Mouse (Mus musculus): ENCODE measurements around the gene Osbpl11.

The Osbpl11 gene

DNA sequence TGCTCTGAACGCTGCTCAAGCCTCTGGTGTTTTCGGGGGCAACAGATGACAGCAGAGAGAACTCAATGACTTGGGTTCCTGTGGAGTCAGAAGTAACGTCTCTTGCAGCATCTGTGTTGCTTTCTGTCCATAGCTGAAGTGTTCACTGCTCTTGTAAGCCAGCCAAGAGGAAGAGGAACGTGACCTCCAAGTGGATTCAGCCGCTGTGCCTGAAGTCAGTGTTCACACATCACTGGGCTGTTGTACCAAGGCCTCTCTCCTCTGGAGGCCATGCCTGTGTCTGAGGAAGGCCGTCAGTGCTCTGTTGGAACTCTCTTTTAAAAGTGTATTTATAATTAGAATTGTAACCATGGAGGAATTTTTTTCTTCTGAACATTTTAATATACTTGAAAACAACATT lies 57.2 kb downstream of the Osbpl11 start:
- DNase-seq (ENCODE audit: low spot score in 2 of 2), result no peak

DNA sequence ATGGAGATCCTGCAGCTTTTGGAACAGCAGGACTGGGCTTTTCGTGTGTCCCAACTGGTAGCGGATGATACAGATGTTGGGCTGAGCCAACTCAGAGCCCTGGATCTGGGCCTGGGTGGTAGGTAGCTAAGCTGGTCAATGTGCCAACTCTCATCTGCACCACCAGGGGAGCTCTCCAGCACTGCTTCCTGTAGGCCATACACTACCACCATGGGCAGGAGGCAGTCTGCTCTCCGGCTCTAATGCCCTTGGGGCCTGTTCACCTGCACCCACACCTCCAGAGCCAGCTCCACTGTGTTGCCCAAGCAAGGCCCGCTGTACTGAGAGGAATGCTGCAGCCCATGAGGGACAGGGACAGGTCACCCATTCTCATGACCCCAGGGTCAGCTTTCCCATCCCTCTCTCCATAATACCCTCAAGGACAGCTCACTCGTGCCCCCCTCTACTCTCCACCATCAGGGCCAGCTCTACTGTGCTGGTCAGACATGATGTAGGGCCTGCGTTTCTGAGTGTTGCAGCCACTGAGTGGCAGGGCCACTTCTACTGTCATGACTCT lies 59.3 kb downstream of the Osbpl11 start:
- DNase-seq (ENCODE audit: low spot score in 2 of 2), result no peak

DNA sequence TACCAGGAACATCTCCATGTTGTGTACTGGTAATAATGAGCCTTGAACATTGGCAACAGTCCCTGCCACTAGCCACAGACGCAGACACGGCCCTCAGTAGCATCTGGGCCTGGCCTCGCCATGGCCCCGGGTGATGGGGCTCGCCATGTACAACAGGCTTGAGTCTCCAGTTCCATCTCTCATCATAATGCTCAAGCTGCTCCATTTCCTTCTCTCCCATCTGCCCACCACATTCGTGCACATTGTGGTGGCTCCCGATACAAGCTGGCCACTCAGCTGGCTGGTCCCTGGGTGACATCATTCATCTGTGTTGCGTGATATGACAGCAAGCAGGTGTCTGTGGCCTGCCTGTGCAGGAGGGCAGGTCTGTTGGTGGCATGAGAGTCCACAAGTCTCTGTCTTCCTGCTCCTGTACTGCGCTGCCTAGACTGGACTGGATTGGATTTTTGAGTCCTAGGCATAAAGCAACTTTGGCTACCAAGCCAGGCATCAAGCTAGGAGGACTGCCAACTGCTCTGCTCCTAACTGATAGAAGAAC lies 60.1 kb downstream of the Osbpl11 start:
- no peak for DNase-seq (ENCODE audit: low spot score in 2 of 2)

DNA sequence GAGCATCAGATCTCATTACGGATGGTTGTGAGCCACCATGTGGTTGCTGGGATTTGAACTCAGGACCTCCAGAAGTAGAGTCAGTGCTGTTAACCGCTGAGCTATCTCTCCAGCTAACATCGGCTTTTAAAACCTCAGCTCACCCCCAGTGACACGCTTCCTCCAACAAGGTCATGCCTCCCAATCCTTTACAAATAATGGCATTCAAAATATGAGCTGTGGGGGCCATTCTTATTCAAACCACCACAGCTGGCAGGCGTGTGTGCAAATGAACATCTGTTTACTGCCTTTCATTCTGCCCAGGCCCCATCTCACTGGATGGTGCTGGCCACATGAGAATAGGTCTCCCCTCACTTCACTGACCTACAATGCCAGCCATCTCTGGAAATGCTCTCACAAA lies 61.7 kb downstream of the Osbpl11 start:
- no peak for DNase-seq (ENCODE audit: low spot score in 2 of 2)

DNA sequence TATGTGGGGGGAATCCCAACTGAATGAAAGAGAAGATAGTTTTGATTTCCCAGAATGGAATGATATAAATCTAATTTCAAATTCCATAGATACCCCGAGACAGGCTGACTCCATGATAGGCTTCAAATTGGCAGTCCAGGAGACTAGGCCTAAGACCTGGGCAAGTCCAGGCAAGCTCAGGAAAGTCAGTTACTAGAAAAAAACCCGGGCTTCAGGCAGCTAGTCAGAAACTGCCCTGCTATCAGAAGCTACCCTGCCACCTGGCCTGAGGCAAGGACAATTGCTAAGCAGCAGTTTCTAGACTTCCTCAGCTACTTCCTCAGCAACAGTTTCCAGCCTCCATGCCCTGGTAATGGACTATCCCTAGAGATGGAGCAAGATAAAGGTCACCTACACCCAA lies 62.1 kb downstream of the Osbpl11 start:
- DNase-seq (ENCODE audit: low spot score in 2 of 2), result no peak

DNA sequence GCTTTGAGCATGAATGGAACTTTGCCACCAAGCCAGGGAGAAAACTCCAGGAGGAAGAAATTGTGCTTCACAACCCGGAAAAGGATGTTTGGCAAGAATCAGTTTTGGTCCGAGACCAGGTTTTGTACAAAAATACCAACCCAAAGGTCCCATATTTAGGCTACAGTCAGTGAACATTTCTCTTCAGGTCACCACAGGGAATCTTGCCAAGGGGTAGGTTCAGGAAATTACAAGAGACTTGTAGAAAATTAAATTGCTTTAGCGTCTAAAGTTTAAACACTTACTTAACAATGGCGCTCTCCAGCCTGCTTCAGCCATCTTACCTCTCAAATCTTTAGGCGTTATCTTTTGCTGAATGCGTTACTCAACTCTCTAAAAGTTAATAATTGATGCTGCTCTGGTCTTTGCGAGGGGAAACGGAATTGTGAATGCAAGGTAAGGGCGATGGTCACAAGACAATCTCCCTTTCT lies 65.8 kb downstream of the Osbpl11 start:
- DNase-seq (ENCODE audit: low spot score in 2 of 2), result no peak

DNA sequence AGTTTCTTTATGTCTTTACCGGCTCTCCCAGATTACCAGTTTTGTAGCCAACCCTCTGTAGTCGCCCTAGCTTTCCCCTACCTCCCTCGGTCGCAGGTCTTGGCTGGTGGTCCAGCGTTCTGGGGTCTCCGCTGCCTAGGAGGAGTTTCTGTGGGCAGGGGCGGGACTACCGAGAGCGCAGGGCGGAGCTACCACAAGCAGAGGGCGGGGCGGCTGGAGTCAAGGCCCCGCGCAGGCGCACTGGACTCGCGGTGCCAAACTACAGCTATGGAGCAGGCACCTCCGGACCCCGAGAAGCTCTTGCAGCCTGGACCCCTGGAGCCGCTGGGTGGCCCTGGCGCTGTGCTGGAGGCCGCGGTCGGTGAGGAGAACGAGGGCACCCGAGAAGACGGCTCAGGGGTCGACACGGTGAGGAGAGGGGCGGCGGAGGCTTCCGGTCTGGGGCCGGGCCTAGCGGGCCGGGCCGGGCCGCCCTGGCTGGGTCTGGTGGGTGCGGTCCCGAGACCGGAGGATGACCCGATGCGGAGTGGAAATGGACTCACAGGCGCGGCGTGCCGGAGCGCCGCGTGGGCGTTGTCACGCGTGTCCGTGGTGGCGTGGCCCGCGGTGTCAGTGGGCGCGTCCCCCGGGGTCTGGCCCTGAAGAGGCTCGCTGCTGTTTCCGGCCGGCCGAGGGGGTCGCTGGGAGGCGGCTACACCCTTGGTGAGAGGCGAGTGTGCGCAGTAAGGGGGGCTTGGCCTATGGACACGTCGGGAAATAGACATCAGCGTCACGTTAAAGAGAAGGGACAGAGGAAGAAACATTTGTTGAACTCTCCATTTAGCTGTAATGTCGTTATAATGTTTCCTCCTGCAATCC lies 66.6 kb downstream of the Osbpl11 start, which contains the start of gene Snx4:
TSS of gene Snx4 (plus strand) at position 249 of the 858 bp plus-strand sequence.
- peak; percentile 87 to 97 for DNase-seq (ENCODE audit: low spot score in 2 of 2)

DNA sequence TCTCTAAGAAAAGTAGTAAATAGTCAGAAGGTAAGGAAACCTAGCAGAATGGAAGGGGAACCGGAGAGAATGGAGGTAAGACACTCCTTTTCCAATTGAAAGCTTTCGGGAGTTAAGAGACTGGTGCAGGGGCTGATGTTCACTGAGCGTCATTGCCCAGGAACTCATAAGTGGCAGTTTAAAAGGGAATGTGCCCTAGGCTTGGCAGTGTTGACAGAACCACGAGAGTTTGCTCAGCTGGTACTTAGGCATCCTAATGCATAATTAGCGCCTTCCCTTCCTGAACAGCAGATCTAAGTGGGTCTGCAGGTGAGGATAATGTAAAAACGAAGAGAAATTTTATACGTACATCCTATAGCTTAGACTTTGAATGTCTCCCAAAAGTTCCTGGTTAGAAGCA lies 70.7 kb downstream of the Osbpl11 start:
- no peak for DNase-seq (ENCODE audit: low spot score in 2 of 2)

DNA sequence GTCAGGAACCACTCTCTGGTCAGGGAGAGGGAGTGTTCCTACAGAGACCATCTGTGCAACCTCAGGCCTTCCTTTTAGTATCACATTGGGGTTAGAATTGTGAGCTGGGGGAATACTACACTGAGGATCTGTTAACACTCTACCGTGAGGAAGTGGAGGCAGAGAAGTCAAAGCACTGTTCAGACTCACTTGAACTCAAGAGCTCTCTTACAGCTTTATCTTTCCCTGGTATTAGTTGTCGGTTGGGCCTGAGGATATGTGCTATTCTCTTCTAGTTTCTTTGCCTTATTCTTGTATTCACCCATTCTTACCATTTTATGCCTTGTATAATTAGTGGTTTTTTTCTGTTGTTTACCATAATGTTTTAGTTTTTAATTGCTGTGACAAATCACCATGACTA lies 73.7 kb downstream of the Osbpl11 start:
- DNase-seq (ENCODE audit: low spot score in 2 of 2), result no peak

DNA sequence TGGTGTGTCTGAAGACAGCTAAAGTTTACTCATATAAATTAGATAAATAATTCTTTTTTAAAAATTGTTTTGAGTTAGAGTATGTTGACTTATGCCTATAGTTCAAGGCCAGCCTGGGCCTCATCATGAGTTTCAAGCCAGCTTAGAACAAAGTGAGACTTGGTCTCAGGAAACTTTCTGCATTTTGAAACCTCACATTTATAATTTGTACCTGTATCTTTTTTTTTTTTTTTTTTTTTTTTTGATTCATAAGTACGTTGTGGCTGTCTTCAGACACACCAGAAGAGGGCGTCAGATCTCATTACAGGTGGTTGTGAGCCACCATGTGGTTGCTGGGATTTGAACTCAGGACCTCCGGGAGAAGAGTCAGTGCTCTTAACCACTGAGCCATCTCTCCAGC lies 75.0 kb downstream of the Osbpl11 start:
- DNase-seq (ENCODE audit: low spot score in 2 of 2), result no peak

DNA sequence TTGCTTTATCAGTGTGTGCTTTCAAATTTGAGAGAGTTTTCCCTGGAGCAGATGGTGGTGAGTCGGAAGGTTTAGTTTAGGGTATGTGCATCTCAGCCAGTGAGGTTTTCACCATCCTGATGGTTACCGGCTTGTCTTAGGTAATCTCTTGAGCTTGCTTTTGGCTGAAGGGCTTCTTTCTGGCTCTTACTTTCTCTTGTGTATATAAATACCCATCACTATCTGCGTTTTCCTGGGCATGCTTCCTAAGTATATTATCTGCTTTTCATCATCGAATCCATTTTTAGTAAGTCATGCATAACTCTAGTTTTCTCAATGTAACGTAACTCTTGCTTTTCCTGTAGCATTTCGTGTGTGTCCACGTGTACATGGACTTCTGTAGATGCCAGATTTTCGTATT lies 76.0 kb downstream of the Osbpl11 start:
- DNase-seq (ENCODE audit: low spot score in 2 of 2), result no peak

DNA sequence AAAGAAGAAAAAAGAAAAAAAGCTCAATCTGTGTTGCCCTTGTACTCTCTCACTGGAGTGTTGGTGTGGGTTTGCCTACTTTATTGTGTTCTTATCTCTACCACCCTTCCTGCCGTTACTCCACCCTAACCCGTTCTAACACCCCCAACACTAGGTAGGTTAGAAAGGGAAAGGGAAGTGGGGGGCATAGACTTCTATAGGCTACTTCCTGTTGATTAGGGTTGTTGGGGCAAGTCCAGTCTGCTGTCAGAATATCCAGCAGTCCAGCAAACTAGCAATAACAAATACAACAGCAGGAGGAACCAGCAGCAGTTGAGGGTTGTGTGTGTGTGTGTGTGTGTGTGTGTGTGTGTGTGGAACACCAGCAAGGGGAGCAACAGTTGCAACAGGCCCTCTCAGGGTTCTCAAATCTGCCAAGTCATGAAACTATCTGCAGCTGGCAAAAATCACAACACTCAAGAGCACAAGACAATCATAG lies 76.8 kb downstream of the Osbpl11 start:
- no peak for DNase-seq (ENCODE audit: low spot score in 2 of 2)

DNA sequence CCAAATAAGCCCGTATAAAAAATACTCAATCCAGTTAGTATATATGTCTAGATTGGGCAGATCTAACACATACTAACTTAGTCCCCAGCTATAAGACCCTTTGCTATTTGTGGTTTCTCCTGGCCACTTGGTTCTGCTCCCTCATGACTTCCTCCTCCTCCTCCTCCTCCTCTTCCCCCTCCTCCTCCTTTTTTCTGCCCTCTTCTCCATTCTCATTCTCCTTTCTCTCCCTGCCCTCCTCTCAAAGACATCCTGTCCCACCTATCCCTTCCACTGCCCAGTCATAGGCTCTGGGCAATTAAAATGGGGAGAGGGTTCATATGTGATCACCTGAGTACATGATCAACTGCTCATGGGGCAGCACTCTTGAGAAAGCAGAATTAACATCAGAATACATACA lies 77.2 kb downstream of the Osbpl11 start:
- DNase-seq (ENCODE audit: low spot score in 2 of 2), result no peak

DNA sequence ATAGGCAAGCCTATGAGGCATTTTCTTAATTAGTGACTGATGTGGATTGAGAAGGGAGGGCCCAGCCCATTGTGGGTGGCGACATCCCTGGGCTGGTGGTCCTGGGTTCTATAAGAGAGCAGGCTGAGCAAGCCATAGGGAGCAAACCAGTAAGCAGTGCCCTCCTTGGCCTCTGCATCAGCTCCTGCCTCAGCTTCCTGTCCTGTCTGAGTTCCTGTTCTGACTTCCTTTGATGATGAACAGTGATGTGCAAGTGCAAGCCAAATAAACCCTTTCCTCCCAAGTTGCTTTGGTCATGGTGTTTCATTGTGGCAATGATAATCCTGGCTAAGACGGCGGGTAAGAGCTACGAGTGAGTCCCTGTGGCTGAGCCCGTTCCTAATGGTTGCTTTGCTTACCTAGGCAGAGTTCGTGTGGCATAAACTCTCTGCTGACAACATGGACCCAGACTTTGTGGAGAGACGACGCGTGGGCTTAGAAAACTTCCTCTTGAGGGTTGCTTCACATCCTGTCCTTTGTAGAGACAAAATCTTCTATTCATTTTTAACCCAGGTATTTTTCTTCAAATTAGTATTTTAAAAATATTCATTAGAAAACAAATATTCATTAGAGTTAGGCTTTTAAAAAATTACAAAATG lies 82.9 kb downstream of the Osbpl11 start:
- DNase-seq (ENCODE audit: low spot score in 2 of 2), result no peak

DNA sequence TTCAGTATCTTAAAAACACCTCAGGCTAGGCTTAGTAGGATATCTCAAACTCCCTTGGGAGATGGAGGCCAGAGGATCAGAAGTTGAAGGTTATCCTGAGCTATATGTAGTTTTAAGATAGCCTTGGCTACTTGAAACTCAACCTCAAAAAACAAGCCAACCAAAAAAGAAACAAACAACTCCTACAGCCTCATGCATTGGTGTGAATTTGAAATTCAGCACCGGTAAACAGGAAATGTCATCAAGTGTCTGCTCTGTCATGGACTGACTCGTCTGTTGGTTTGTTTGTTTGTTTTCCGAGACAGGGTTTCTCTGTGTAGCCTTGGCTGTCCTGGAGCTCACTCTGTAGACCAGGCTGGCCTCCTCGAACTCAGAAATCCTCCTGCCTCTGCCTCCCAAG lies 87.0 kb downstream of the Osbpl11 start:
- DNase-seq (ENCODE audit: low spot score in 2 of 2), result no peak

DNA sequence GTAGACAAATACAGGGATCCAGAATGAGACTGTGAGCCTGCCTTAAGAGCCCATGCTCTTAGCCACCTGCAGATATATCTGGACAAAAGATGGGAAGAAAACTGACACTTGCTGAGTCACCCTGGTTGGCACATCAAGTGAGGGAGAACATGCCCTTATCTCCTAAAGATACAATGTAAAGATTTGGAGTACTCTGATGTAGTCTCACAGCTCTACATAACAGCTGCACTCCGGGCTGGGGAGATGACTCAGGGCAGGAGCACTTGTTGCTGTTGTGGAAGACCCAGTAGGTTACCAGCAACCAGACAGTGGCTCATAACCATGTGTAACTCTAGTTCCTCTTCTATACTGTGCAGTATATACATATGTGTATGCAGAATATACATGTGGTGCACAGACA lies 98.2 kb downstream of the Osbpl11 start:
- no peak for DNase-seq (ENCODE audit: low spot score in 2 of 2)

DNA sequence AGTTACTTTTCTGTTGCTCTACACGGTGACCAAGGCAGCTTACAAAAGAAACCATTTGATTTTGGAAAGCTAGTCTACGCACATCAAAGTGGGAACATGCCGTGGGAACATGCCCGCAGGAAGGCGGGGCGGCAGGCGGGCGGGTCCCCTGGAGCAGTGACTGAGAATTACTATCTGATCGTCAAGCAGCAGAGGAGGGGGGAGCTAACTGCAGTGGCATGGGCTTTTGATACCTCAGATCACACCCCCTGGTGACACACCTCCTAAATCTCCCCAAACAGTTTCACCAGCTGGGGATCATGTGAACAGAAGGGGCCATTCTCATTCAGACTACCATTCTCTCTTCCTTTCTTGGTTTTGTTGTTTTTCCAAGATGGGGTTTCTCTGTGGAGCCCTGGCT lies 103.7 kb downstream of the Osbpl11 start:
- no peak for DNase-seq (ENCODE audit: low spot score in 2 of 2)

DNA sequence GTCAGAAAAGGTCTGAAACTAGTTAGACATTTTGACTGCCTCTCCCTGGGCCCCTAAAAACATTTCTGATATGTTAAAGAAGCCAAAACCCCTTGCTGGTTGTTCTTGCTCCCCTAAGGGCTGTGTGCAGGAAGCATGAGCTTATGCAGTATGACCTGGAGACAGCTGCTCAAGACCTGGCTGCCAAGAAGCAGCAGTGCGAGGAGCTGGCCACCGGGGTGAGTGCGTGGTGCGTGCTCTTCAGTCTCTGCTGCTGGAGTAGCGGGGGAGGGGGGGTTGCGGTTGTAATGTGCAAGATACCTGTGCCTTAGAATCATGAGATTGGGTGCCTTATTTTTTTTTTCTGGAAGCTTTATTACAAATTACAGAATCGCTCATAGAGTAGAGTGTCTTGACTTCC lies 105.1 kb downstream of the Osbpl11 start:
- DNase-seq (ENCODE audit: low spot score in 2 of 2), result no peak

DNA sequence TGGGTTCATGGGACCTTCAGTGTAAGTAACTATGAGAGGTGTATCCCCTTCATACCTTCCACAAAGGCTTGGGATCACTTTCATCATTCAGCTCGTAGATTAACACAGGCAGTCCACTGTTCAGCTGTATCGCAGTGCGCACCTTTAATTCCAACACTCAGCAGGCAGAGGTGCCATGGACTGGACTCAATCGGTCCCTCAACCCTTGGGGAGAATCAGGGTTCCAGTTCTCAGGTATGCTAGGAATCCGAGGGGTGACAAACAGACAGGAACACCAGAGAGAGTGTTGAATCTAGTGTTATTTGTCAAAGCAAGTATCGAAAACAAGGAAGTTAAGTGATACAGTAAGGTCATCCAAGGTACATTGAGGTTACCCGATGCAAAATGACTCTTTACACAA lies 107.4 kb downstream of the Osbpl11 start:
- no peak for DNase-seq (ENCODE audit: low spot score in 2 of 2)

Measured in urinary bladder, adult 18-20 months (tissue).